Comparison of ENCODE assay signal across 8 mouse cellular contexts in the genomic region with DNA sequence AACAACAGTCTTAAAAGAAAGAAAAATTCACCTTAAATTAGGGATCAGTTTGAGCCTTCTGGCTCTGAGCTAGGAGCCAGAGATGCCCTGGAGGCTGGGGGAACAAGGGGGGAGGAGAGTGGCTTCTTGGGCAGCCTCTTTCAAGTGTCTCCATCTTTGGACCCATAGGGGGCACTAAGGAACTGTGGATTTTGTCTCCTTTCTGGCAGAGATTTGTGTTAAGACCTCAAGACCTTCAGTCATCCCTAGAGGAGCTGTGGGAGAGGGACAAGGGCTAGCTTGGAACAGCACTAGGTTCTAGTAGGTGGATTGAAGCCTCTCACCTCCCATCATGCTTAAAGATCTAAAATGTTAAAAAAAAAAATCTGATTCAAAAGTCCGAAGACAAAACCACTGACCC.
A peak's percentile ranks its signal among the peaks of the same experiment; 100 is the strongest.
DNase-seq lines count a peak whose midpoint lies in the region; ATAC-seq and TF ChIP-seq lines count a peak whose summit lies in the region.

No protein-coding gene starts in this region.

- peak; percentile 44 for DNase-seq in ovary, adult 18-20 months (ENCODE audit: low spot score)
- DNase-seq in ovary, postnatal 10 days (ENCODE audit: low spot score), result no peak
- DNase-seq in c-Kit-positive CD71-positive TER-119-negative erythroid progenitor cells, embryonic 14.5 days (ENCODE audit: low read depth), result peak; percentile 6
- DNase-seq in hindbrain, embryonic 14.5 days (ENCODE audit: low spot score), result peak; percentile 80
- peak; percentile 44 for DNase-seq in left cerebral cortex, adult 2 months (ENCODE audit: extremely low spot score in 1 of 2, low spot score in 2 of 2)
- peak; percentile 36 for DNase-seq in thymus, postnatal 4 days

- H3K4me1 ChIP-seq in forebrain, embryonic 15.5 days, result peaks cover 21% of the 10 kb centered on the region
- H3K4me1 ChIP-seq in hindbrain, embryonic 14.5 days (replicated peaks; ENCODE audit: control insufficient read depth, insufficient read depth, low read length), result peaks cover 14% of the 10 kb centered on the region
- H3K4me1 ChIP-seq in midbrain, embryonic 12.5 days, result peaks cover 18% of the 10 kb centered on the region

- no peak overlapping the region for H3K9ac ChIP-seq in forebrain, embryonic 15.5 days (replicated peaks)
- no peak overlapping the region for H3K9ac ChIP-seq in hindbrain, embryonic 14.5 days
- H3K9ac ChIP-seq in midbrain, embryonic 12.5 days (replicated peaks), result no peak overlapping the region

- no peaks in the 10 kb centered on the region for H3K9me3 ChIP-seq in forebrain, embryonic 15.5 days
- H3K9me3 ChIP-seq in hindbrain, embryonic 14.5 days (ENCODE audit: control insufficient read depth, low read length), result no peaks in the 10 kb centered on the region
- H3K9me3 ChIP-seq in midbrain, embryonic 12.5 days, result no peaks in the 10 kb centered on the region

- intact Hi-C loops in left cerebral cortex, adult 2 months (cut with DNase I), result loop anchor here (1.0 to 5.0 kb wide), 3 partner anchors 78 to 333 kb away; no protein-coding TSS in a partner anchor

- peak overlapping the region; percentile 31 for H3K4me2 ChIP-seq in forebrain, embryonic 15.5 days (replicated peaks)
- peak overlapping the region; percentile 23; the same call in 1 of the 2 replicates for H3K4me2 ChIP-seq in hindbrain, embryonic 14.5 days (replicated peaks)
- no peak overlapping the region; the same call in 1 of the 2 replicates for H3K4me2 ChIP-seq in midbrain, embryonic 12.5 days (replicated peaks)

- WGBS in forebrain, embryonic 15.5 days, result 5% methylated on average over 1 of the region's 1 CpGs
- WGBS in hindbrain, embryonic 14.5 days, result 8% methylated on average over 1 of the region's 1 CpGs
- 5% methylated on average over 1 of the region's 1 CpGs for WGBS in midbrain, embryonic 12.5 days

- no peaks in the 10 kb centered on the region for H3K36me3 ChIP-seq in forebrain, embryonic 15.5 days
- H3K36me3 ChIP-seq in hindbrain, embryonic 14.5 days (replicated peaks; ENCODE audit: control insufficient read depth, insufficient read depth), result no peaks in the 10 kb centered on the region
- no peaks in the 10 kb centered on the region for H3K36me3 ChIP-seq in midbrain, embryonic 12.5 days

- 0 out of 2 replicates have a peak overlapping the region, but pooled peaks have one; percentile 54 for H3K27ac ChIP-seq in forebrain, embryonic 15.5 days (replicated peaks)
- H3K27ac ChIP-seq in hindbrain, embryonic 14.5 days, result no peak overlapping the region
- H3K27ac ChIP-seq in left cerebral cortex, adult 2 months, result no peak overlapping the region
- peak overlapping the region; percentile 49; the same call in 1 of the 2 replicates for H3K27ac ChIP-seq in midbrain, embryonic 12.5 days (replicated peaks)

- no peak overlapping the region for H3K4me3 ChIP-seq in forebrain, embryonic 15.5 days
- H3K4me3 ChIP-seq in hindbrain, embryonic 14.5 days (replicated peaks; ENCODE audit: low read length), result no peak overlapping the region
- H3K4me3 ChIP-seq in left cerebral cortex, adult 2 months, result no peak overlapping the region
- H3K4me3 ChIP-seq in midbrain, embryonic 12.5 days, result no peak overlapping the region

- peaks cover 10% of the 10 kb centered on the region for H3K27me3 ChIP-seq in forebrain, embryonic 15.5 days
- H3K27me3 ChIP-seq in hindbrain, embryonic 14.5 days (ENCODE audit: control insufficient read depth, insufficient read depth, low read length), result peaks cover 74% of the 10 kb centered on the region
- H3K27me3 ChIP-seq in midbrain, embryonic 12.5 days, result peaks cover 95% of the 10 kb centered on the region

- ATAC-seq in forebrain, embryonic 15.5 days (replicated peaks), result peak; percentile 74
- ATAC-seq in hindbrain, embryonic 14.5 days (ENCODE audit: low FRiP score), result peak; percentile 77
- ATAC-seq in midbrain, embryonic 12.5 days (ENCODE audit: low FRiP score, low read depth), result peak; percentile 77

- TF ChIP-seq CTCF in left cerebral cortex, adult 2 months (IDR thresholded peaks at IDR 0.05), result peak; percentile 85

Comparison
In these comparisons a context has a peak if more than half of its experiments do, and no peak if none do; other contexts are left out.
1. H3K27ac ChIP-seq: peak in forebrain, embryonic 15.5 days (single experiment) and midbrain, embryonic 12.5 days (single experiment); none in hindbrain, embryonic 14.5 days (single experiment) and left cerebral cortex, adult 2 months (single experiment).
2. Peak in every context shown above with its lines, with median percentiles within 50 percentile points of each other: ATAC-seq.